Comparison of ENCODE assay signal across 8 mouse cellular contexts in genomic region chrX:101299055-101299454, GRCm38 (mm10). TPM values are rescaled to one million over a fixed set of nuclear protein-coding genes. Genes with fewer than 3 reads are reported as not detected.
DNase-seq lines count a peak whose midpoint lies in the region; ATAC-seq and TF ChIP-seq lines count a peak whose summit lies in the region.

Gene Nlgn3, plus strand, starts transcription at chrX:101299168.

- peak; percentile 27; the same call in 1 of the 2 replicates for ATAC-seq in lung, embryonic 14.5 days (ENCODE audit: insufficient read depth)
- ATAC-seq in forebrain, postnatal 0 days = peak; percentile 21
- ATAC-seq in inflammation-experienced regulatory T-cells, adult 6 months = no peak

- peak within 1 kb of the TSS; percentile 62 for H3K4me2 ChIP-seq in lung, embryonic 14.5 days
- H3K4me2 ChIP-seq in forebrain, postnatal 0 days (ENCODE audit: low read depth) = peak within 1 kb of the TSS; percentile 50

- no peak within 1 kb of the TSS for H3K27ac ChIP-seq in lung, embryonic 14.5 days (ENCODE audit: low read depth)
- H3K27ac ChIP-seq in cerebellum, adult 2 months (ENCODE audit: insufficient read depth, low read length) = peak within 1 kb of the TSS; percentile 86
- H3K27ac ChIP-seq in forebrain, postnatal 0 days (ENCODE audit: low read depth, low read length) = peak within 1 kb of the TSS; percentile 83

- peak; percentile 56; the same call in 1 of the 2 replicates for TF ChIP-seq POLR2A in cerebellum, adult 2 months (IDR thresholded peaks at IDR 0.05; ENCODE audit: borderline replicate concordance, insufficient read depth, low read length)

- DNase-seq in lung, embryonic 14.5 days = peak; percentile 37
- no peak for DNase-seq in lung, postnatal 36 days
- peak; percentile 65 to 71 for DNase-seq in cerebellum, adult 2 months
- DNase-seq in forebrain, postnatal 0 days = peak; percentile 75
- DNase-seq in left cerebral cortex, postnatal 36 days (ENCODE audit: low spot score in 2 of 2) = peak in 1 of 2 experiments; percentile 46
- DNase-seq in neural tube, embryonic 10.5 days (ENCODE audit: extremely low spot score, low spot score) = peak; percentile 26
- DNase-seq in heart, postnatal 25 days (ENCODE audit: low spot score) = no peak

- intact Hi-C loops in left cerebral cortex, postnatal 36 days (cut with DNase I) = no loop called here
- intact Hi-C loops in heart, postnatal 25 days (cut with DNase I) = no loop called here

- no peak for TF ChIP-seq CTCF in lung, embryonic 14.5 days (IDR thresholded peaks at IDR 0.05; ENCODE audit: low read depth)
- TF ChIP-seq CTCF in cerebellum, adult 2 months (IDR thresholded peaks at IDR 0.05; ENCODE audit: borderline replicate concordance, insufficient read depth, low read depth, low read length) = no peak
- TF ChIP-seq CTCF in forebrain, postnatal 0 days (IDR thresholded peaks at IDR 0.05; ENCODE audit: low read depth) = no peak

- WGBS in lung, embryonic 14.5 days = 17% methylated on average over 21 of the region's 24 CpGs
- 7% methylated on average over 21 of the region's 24 CpGs for WGBS in cerebellum, adult 2 months
- WGBS in forebrain, postnatal 0 days = 24% methylated on average over 22 of the region's 24 CpGs

- H3K9ac ChIP-seq in lung, embryonic 14.5 days = peak within 1 kb of the TSS; percentile 33
- peak within 1 kb of the TSS; percentile 72 for H3K9ac ChIP-seq in forebrain, postnatal 0 days

- H3K9me3 ChIP-seq in lung, embryonic 14.5 days (ENCODE audit: low read depth, low read length) = no peaks in the 10 kb centered on the region
- no peaks in the 10 kb centered on the region for H3K9me3 ChIP-seq in forebrain, postnatal 0 days (ENCODE audit: low read length)

- H3K4me3 ChIP-seq in lung, embryonic 14.5 days (ENCODE audit: low read depth, low read length) = peak within 1 kb of the TSS; percentile 34
- peak within 1 kb of the TSS; percentile 94 for H3K4me3 ChIP-seq in cerebellum, adult 2 months (replicated peaks; ENCODE audit: insufficient read depth, low read depth, low read length)
- peak within 1 kb of the TSS; percentile 50 for H3K4me3 ChIP-seq in forebrain, postnatal 0 days (ENCODE audit: low read depth, low read length)

- no peaks in the 10 kb centered on the region for H3K27me3 ChIP-seq in lung, embryonic 14.5 days (ENCODE audit: insufficient read depth, low read length)
- H3K27me3 ChIP-seq in cerebellum, adult 2 months (ENCODE audit: control insufficient read depth, insufficient read depth, low read length) = no peaks in the 10 kb centered on the region
- no peaks in the 10 kb centered on the region for H3K27me3 ChIP-seq in forebrain, postnatal 0 days (ENCODE audit: insufficient read depth, low read length)

- H3K4me1 ChIP-seq in lung, embryonic 14.5 days (ENCODE audit: insufficient read depth) = no peaks in the 10 kb centered on the region
- peaks cover 7% of the 10 kb centered on the region; the same call in 1 of the 2 replicates for H3K4me1 ChIP-seq in cerebellum, adult 2 months (ENCODE audit: control insufficient read depth, insufficient read depth, low read length)
- H3K4me1 ChIP-seq in forebrain, postnatal 0 days (ENCODE audit: insufficient read depth) = no peaks in the 10 kb centered on the region

- peaks cover 27% of the 10 kb centered on the region; the same call in 1 of the 2 replicates for H3K36me3 ChIP-seq in lung, embryonic 14.5 days (ENCODE audit: insufficient read depth)
- H3K36me3 ChIP-seq in forebrain, postnatal 0 days (ENCODE audit: insufficient read depth) = peaks cover 4% of the 10 kb centered on the region

RNA-seq across cellular contexts. Expression of gene Nlgn3, which starts in this region (rescaled TPM):
- 9.6 and 10.6 TPM in 2 replicates for polyA plus RNA-seq in lung, embryonic 14.5 days (2014; fragmentation: Nextera tagmentation; extraction: Ambion mirVana)
- 36.9 and 38.5 TPM in 2 replicates for polyA plus RNA-seq in cerebellum, adult 2 months (2012; rRNA removed)
- 114 and 158 TPM in 2 replicates for total RNA-seq in forebrain, postnatal 0 days (2014; rRNA removed)
- 65.5 and 81.1 TPM in 2 replicates for polyA plus RNA-seq in forebrain, postnatal 0 days (2015; fragmentation: Nextera tagmentation; extraction: Ambion mirVana)
- 100 to 1,000 TPM; 161 to 163 TPM for total RNA-seq in left cerebral cortex, postnatal 36 days (2021)
- under 1 TPM in 2 of 3 experiments, not detected in 1; 0.15 to 0.23 TPM for polyA plus RNA-seq in inflammation-experienced regulatory T-cells, adult 6 months (2017; shearing (Covaris generic))
- under 1 TPM; 0.59 to 0.91 TPM for total RNA-seq in heart, postnatal 25 days (2021)

Comparison
In these comparisons a context has a peak if more than half of its experiments do, and no peak if none do; other contexts are left out.
1. RNA of gene Nlgn3 (total RNA-seq): 161 to 163 TPM in left cerebral cortex, postnatal 36 days and 114 to 158 TPM in forebrain, postnatal 0 days; 0.59 to 0.91 TPM in heart, postnatal 25 days; every median in the first group is over 10 times any median in the second.
2. DNase-seq: peak in lung, embryonic 14.5 days (single experiment), cerebellum, adult 2 months (2 of 2), forebrain, postnatal 0 days (single experiment) and neural tube, embryonic 10.5 days (single experiment); none in lung, postnatal 36 days (single experiment) and heart, postnatal 25 days (single experiment).
3. H3K4me3 ChIP-seq: peak in every context shown above with its lines; median percentile 94 in cerebellum, adult 2 months; 50 in forebrain, postnatal 0 days; 34 in lung, embryonic 14.5 days.